Mouse (Mus musculus) forebrain, embryonic 12.5 days (tissue): ENCODE results near the gene Taf11. TPM values are rescaled to one million over a fixed set of nuclear protein-coding genes. Genes with fewer than 3 reads are reported as not detected.

Experiments
- ATAC-seq: fragments of 200-750 bp; cut with Nextera tagmentation; 2 replicates; pipeline ENCODE4 v1.8.0; 2017; ENCODE audit warnings: moderate TSS enrichment; ENCODE audit not compliant: low FRiP score
- H3K27ac ChIP-seq: fragments of 300-500 bp; sonication (generic); 2 replicates; pipeline ENCODE4 v1.5.1; 2016; ENCODE audit warnings: mild to moderate bottlenecking
- H3K27me3 ChIP-seq: fragments of 300-500 bp; sonication (generic); 2 replicates; pipeline ENCODE4 v1.6.1; 2016; ENCODE audit warnings: mild to moderate bottlenecking
- H3K36me3 ChIP-seq: fragments of 300-500 bp; sonication (generic); replicated peaks from 2 replicates; pipeline ENCODE4 v1.6.1; 2016; ENCODE audit warnings: mild to moderate bottlenecking
- H3K4me1 ChIP-seq: fragments of 300-500 bp; sonication (generic); 2 replicates; pipeline ENCODE4 v1.6.1; 2016
- H3K4me2 ChIP-seq: fragments of 300-500 bp; sonication (generic); 2 replicates; pipeline ENCODE4 v1.6.1; 2016; ENCODE audit warnings: mild to moderate bottlenecking, moderate library complexity
- H3K4me3 ChIP-seq: fragments of 300-500 bp; sonication (generic); replicated peaks from 2 replicates; pipeline ENCODE4 v1.5.1; 2016; ENCODE audit warnings: mild to moderate bottlenecking
- H3K9ac ChIP-seq: fragments of 300-500 bp; sonication (generic); 2 replicates; pipeline ENCODE4 v1.6.1; 2016; ENCODE audit warnings: mild to moderate bottlenecking
- H3K9me3 ChIP-seq: fragments of 300-500 bp; sonication (generic); 2 replicates; pipeline ENCODE4 v1.6.1; 2016
- WGBS: fragments of 180-500 bp; shearing (Covaris S2); methylation state at CpG from one replicate; pipeline ENCODE4 v1.1.7; 2016; 5-methylcytosine and 5-hydroxymethylcytosine counted together
- polyA plus RNA-seq: library from polyadenylated mRNA; unstranded; fragments of >200 nt; fragmentation: Nextera tagmentation; extraction: Ambion mirVana; gene quantifications from 2 replicates; pipeline ENCODE4 v1.2.1, GENCODE M21; 2016

The Taf11 gene
- 100 and 101 TPM in 2 replicates for polyA plus RNA-seq

DNA sequence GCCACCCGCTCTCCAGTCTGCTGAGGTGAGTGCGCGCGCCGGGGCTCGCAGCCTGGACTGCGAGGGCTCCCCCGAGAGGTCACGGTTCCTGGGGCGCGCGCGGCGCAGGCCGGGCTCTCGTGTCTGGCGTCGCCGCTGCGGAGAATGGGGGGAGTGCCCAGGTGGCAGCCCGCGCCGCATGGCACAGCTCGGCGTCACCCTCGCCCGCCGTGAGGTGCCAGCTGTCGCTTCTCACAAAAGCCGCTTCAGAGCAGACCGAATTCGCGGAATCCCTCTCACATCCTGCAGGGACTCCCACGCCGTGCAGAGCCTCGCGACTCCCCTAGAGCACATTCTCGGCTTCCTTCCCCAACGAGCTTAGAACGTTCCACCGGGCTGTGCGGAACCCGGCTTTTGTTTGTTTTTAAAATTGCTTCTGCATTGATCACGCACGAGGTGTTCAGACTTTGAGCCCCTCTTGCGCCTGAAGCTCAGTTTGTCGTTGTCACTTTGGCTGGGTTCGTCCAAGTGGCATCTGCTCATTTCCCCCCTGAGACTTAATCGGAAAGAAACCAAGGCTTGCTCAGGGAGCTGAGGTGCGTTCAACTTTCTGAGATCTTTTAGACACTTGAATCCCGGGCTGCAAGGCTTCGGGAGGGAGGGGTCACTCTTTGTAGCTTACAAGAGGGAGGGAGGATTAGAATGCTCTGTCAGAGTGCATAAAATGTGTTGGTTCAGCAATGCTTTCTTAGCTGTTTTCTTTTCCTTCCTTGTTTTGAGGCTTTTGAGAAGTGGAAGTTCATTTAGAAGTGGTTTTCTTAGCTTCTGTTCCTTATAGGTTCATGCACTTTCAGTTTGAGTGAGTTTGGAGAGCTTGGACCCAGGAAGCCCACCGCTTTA is at the start of gene Taf11:
Gene Taf11 (minus strand): TSS at position 223 of the 879 bp plus-strand sequence.
- Histone ChIP-seq H3K9me3 (no peaks in the 10 kb centered on the region), H3K4me1 (peaks cover 46% of the 10 kb centered on the region), H3K4me3 (peak within 1 kb of the TSS; percentile 84), H3K27me3 (no peaks in the 10 kb centered on the region), H3K9ac (peak within 1 kb of the TSS; percentile 89), H3K4me2 (peak within 1 kb of the TSS; percentile 90), H3K36me3 (peaks cover 13% of the 10 kb centered on the region), H3K27ac (peak within 1 kb of the TSS; percentile 80)
- ATAC-seq: peak; percentile 63
- WGBS: 2% methylated on average over 48 of the region's 53 CpGs

- H3K27ac ChIP-seq: no peak overlapping the region
- no peak overlapping the region for H3K9ac ChIP-seq
- WGBS: 91% methylated on average over 9 of the region's 9 CpGs
- no peak overlapping the region for H3K4me3 ChIP-seq
- H3K4me1 ChIP-seq: peaks cover 9% of the 10 kb centered on the region
- ATAC-seq: no peak
- H3K9me3 ChIP-seq: no peaks in the 10 kb centered on the region
- H3K4me2 ChIP-seq: no peak overlapping the region
- no peaks in the 10 kb centered on the region for H3K36me3 ChIP-seq
- no peaks in the 10 kb centered on the region for H3K27me3 ChIP-seq
Measured at GRCm38 (mm10) chr17:27957649-27958048, 48.0 kb upstream of the Taf11 start.

DNA sequence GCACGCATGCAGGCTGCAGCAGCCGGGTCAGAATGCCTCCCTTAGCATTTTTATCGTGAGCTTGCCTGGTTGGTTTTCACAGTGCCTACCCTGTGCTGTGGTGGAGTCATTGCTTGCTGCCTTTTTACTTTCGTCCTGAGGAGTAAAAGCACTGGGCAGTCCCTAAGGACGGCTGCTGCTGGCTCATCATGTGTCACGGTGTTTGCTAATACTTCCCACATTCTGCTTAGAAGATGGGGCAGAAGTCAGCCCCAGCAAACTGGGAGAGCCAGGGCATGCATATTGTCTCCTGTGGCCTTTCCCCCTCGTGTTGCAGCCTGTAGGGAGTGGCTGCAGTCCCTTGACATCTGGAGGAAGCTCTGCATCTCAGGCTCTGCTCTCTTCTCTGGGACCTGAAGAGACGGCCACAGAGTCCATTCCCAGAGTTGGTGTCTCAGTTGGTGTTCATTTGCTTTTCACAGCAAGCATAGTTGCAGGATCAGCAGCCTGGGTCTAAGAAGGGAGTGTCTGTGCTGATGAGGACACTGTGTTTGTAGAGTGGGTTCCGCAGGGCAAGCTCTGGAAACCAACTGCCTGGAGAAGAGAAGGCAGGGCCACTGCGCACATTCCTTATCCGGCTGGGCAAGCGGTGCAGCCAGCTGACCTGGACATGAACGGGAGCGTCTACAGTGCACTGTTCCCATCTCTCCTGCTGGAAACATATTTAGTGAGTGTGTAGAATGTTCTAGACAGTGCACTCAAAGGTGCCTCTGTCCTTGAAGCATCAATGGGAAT is 45.2 kb upstream of the Taf11 start:
- H3K4me2 ChIP-seq: no peak overlapping the region
- WGBS: 84% methylated on average over 14 of the region's 14 CpGs
- ATAC-seq: no peak
- no peaks in the 10 kb centered on the region; the same call in 1 of the 2 replicates for H3K4me1 ChIP-seq
- no peak overlapping the region for H3K9ac ChIP-seq
- no peaks in the 10 kb centered on the region for H3K36me3 ChIP-seq
- no peak overlapping the region for H3K27ac ChIP-seq
- no peak overlapping the region for H3K4me3 ChIP-seq
- H3K9me3 ChIP-seq: no peaks in the 10 kb centered on the region
- no peaks in the 10 kb centered on the region for H3K27me3 ChIP-seq

DNA sequence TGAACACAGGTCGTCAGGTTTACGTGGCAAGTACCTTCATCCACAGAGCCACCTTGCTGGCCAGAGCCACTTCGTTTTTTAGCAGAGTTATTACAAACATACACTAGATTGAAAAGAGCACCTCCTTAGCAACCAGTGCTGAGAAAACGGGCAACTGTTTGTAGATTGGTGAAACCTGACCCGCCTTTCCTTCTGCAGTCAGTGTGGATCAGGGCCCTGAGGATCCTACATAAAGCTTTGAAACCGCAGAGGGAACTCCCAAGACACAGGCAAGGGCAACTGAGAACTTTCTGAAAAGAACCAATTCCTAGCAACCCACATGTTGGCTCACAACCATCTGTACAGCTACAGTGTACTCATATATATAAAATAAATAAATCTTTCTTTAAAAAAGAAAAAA is 43.5 kb upstream of the Taf11 start:
- Histone ChIP-seq H3K36me3 (no peaks in the 10 kb centered on the region), H3K27me3 (no peaks in the 10 kb centered on the region), H3K9me3 (no peaks in the 10 kb centered on the region), H3K9ac (no peak overlapping the region), H3K4me2 (no peak overlapping the region), H3K4me3 (no peak overlapping the region), H3K4me1 (no peaks in the 10 kb centered on the region; the same call in 1 of the 2 replicates), H3K27ac (no peak overlapping the region)
- no peak for ATAC-seq
- WGBS: 84% methylated on average over 6 of the region's 6 CpGs

DNA sequence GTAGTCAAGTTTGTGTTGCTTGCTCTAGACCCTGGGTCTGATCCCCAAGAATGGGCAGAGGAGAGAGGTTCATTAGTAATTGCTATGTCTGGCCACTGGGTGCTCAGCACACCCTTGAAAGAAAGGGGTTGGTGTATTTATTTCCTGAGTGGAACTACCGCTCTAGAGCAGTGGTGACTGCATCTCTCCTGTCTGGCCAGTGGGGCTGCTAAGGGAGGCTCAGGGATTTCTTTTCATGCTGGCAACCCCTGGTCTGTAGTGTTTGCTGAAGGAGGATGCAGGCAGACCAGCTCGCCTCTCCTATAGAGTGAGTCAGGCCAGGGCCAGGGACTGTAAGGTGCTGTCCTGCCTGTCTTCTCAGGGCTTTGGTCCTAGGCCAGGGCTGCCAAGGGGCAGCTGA is 37.5 kb upstream of the Taf11 start:
- Histone ChIP-seq H3K36me3 (no peaks in the 10 kb centered on the region), H3K9me3 (no peaks in the 10 kb centered on the region), H3K4me3 (no peak overlapping the region), H3K4me2 (no peak overlapping the region), H3K9ac (no peak overlapping the region), H3K27ac (no peak overlapping the region), H3K27me3 (no peaks in the 10 kb centered on the region), H3K4me1 (peaks cover 17% of the 10 kb centered on the region)
- 70% methylated on average over 2 of the region's 2 CpGs for WGBS
- ATAC-seq: no peak

- peaks cover 17% of the 10 kb centered on the region for H3K4me1 ChIP-seq
- H3K4me2 ChIP-seq: no peak overlapping the region
- peak overlapping the region; percentile 72; the same call in 1 of the 2 replicates for H3K27ac ChIP-seq
- H3K27me3 ChIP-seq: no peaks in the 10 kb centered on the region
- no peak overlapping the region for H3K4me3 ChIP-seq
- no peaks in the 10 kb centered on the region for H3K36me3 ChIP-seq
- no peak for ATAC-seq
- 84% methylated on average over 8 of the region's 8 CpGs for WGBS
- H3K9ac ChIP-seq: no peak overlapping the region
- no peaks in the 10 kb centered on the region for H3K9me3 ChIP-seq
Measured at GRCm38 (mm10) chr17:27946371-27946770, 36.7 kb upstream of the Taf11 start.

- no peak overlapping the region for H3K9ac ChIP-seq
- no peaks in the 10 kb centered on the region for H3K27me3 ChIP-seq
- peaks cover 18% of the 10 kb centered on the region for H3K4me1 ChIP-seq
- no peak for ATAC-seq
- 51% methylated on average over 6 of the region's 6 CpGs for WGBS
- peak overlapping the region; percentile 2; the same call in 1 of the 2 replicates for H3K4me2 ChIP-seq
- H3K4me3 ChIP-seq: no peak overlapping the region
- H3K27ac ChIP-seq: peak overlapping the region; percentile 72
- no peaks in the 10 kb centered on the region for H3K36me3 ChIP-seq
- no peaks in the 10 kb centered on the region for H3K9me3 ChIP-seq
Measured at GRCm38 (mm10) chr17:27945546-27946216, 36.0 kb upstream of the Taf11 start.

DNA sequence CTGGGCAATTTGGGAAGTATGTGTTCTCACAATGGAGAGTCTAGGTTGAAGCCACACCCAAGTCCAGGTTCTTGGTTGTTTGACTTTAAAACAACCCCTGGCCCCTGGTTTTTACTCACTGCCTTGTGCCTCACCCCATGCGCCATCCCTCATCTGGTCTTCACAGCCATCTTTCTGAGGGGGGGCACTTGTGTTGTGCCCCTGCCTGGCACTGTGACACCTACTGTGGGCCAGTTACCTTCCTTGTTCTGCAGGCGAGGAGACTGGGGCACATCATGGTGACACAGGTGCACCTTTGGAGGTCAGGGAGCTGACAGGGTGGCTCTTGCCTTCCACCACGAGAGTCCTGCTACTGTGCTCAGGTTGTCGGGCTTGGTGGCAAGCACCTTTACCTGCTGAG is 32.5 kb upstream of the Taf11 start:
- Histone ChIP-seq H3K9ac (no peak overlapping the region), H3K9me3 (no peaks in the 10 kb centered on the region), H3K27me3 (no peaks in the 10 kb centered on the region), H3K36me3 (no peaks in the 10 kb centered on the region), H3K27ac (no peak overlapping the region), H3K4me3 (no peak overlapping the region), H3K4me2 (no peak overlapping the region), H3K4me1 (peaks cover 25% of the 10 kb centered on the region)
- ATAC-seq: no peak
- 89% methylated on average over 4 of the region's 4 CpGs for WGBS

DNA sequence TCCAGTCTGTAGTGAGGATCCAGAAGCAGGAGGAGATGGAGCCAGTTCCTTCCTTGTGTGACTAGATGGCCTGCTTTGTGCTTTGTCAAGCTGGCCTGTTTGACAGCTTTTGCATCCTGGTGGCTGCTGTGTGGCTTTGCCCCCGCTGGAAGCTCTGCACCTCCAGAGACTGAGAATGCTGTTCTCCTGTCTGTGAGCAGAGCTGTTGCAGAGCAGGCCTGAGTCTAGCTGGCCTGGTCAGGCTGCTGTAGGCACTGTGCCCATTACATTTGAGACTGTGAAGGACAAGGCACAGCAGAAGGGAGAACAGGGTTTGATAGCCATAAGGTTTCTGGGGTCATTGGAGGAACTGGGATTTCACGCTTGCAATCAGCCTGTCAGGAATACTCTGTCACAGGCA is 32.1 kb upstream of the Taf11 start:
- Histone ChIP-seq H3K4me2 (no peak overlapping the region), H3K36me3 (no peaks in the 10 kb centered on the region), H3K9ac (no peak overlapping the region), H3K27me3 (no peaks in the 10 kb centered on the region), H3K9me3 (no peaks in the 10 kb centered on the region), H3K4me3 (no peak overlapping the region), H3K27ac (no peak overlapping the region), H3K4me1 (peaks cover 25% of the 10 kb centered on the region)
- no peak for ATAC-seq
- WGBS: 84% methylated on average over 2 of the region's 2 CpGs

DNA sequence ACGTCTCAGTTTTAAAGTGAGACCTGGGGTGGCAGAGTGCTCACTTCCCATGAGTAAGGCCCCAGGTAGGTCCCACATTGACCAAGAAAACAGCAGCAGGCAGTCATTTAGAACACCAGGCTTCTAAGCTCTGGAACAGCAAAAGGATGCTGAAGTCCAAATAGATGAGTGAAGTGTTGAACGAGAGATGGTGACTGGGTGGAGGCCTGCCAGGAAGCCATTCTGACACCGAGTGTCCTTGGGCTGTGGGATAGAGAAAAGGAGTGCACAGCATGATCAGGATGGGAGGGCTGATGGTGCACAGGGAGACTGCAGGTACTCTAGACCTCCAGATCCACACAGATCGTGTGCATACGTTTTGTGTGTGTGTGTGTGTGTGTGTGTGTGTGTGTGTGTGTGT is 31.5 kb upstream of the Taf11 start:
- no peak overlapping the region for H3K4me3 ChIP-seq
- H3K27ac ChIP-seq: no peak overlapping the region
- H3K4me1 ChIP-seq: peaks cover 20% of the 10 kb centered on the region
- ATAC-seq: no peak
- 83% methylated on average over 5 of the region's 5 CpGs for WGBS
- no peaks in the 10 kb centered on the region for H3K36me3 ChIP-seq
- no peak overlapping the region for H3K4me2 ChIP-seq
- H3K9me3 ChIP-seq: no peaks in the 10 kb centered on the region
- H3K9ac ChIP-seq: no peak overlapping the region
- no peaks in the 10 kb centered on the region for H3K27me3 ChIP-seq

DNA sequence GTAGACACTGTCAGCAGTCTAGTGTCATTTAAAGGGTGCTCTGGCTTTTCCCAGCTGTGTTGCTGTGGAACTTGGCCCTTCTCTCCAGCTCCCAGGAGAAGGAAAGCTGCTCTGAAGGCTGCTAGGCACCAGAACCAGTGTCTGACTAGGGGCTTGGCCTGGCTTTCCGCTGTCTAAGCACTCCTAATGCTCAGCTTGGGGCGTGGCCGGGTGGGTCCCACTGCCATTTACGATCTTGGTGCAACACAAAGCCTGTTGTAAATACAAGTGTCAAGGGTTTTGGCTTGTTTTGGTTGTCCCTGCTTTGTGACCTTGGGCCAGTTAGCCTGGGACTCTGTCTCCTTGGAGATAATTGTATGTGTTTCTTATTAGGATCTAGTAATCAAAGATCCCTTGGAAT is 30.7 kb upstream of the Taf11 start:
- no peaks in the 10 kb centered on the region for H3K36me3 ChIP-seq
- WGBS: 78% methylated on average over 4 of the region's 4 CpGs

DNA sequence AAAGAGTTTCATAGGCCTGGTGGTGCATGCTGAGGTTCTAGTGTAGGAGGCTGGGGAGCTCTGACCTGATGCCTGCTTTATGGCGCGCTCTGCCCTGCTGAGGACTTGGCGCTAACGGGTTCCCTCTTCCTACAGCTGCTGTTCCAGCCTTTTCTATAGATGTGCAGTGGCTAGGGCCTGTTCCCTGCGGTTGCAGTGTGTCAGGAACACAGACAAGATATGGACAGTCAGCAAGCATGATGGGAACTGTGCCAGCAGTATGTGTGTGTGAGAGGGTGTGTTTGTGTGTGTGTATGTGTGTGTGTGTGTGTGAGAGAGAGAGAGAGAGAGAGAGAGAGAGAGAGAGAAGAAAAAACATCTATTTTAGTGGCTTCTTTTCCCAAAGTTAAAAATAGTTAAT is 29.4 kb upstream of the Taf11 start:
- Histone ChIP-seq H3K9ac (no peak overlapping the region), H3K27ac (no peak overlapping the region), H3K27me3 (no peaks in the 10 kb centered on the region), H3K4me3 (no peak overlapping the region), H3K36me3 (no peaks in the 10 kb centered on the region), H3K4me2 (no peak overlapping the region), H3K4me1 (peaks cover 8% of the 10 kb centered on the region), H3K9me3 (no peaks in the 10 kb centered on the region)
- ATAC-seq: no peak
- 86% methylated on average over 5 of the region's 5 CpGs for WGBS

More for the DNA sequence above, 30.7 kb upstream of the Taf11 start:
- no peaks in the 10 kb centered on the region for H3K9me3 ChIP-seq
- no peak overlapping the region for H3K4me3 ChIP-seq
- no peak overlapping the region for H3K4me2 ChIP-seq
- no peak for ATAC-seq
- H3K4me1 ChIP-seq: peaks cover 12% of the 10 kb centered on the region
- no peak overlapping the region for H3K9ac ChIP-seq
- no peaks in the 10 kb centered on the region for H3K27me3 ChIP-seq
- H3K27ac ChIP-seq: no peak overlapping the region
